In the genomic region with DNA sequence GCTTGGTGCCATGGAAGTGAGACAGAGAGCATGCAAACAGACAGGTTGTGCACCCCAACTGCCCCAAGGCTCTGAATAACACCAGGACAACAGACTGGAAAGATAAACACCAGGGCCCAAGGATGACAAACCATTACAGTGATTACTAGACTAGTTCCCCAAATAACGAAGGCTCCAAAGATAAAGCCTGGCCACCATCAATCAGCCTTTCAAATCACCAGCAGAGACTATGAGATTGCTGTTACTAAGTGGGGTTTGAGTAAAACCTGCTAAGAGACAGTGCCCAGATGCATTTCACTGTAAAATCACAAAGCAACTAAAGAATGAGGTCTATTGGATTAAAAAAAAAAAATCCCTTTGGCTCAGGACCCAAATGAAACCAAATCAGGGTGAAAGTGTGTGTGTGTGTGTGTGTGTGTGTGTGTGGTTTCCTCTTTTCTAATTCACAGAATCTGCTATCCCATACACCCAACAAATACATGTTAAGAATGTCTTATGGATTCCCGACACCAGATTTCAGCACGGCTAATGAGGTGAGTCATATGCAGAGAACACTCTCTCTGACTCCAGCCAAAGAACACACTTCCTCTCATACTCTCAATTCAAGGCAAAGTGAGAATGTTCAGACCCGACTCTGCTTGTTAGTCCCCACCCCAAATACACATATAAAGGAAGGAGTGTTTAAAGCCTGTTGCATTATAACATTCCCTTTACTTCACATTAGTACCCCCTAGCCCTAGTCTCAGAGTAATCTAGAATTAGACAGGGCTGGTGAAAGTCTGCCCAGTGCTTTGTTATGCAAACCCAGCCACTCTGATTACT, we compare ENCODE assay signal across 8 mouse cellular contexts. TPM values are rescaled to one million over a fixed set of nuclear protein-coding genes. Genes with fewer than 3 reads are reported as not detected.
DNase-seq lines count a peak whose midpoint lies in the region; ATAC-seq lines count a peak whose summit lies in the region.

No protein-coding gene starts in this region.

- no peaks in the 10 kb centered on the region for H3K27me3 ChIP-seq in kidney, embryonic 15.5 days
- no peaks in the 10 kb centered on the region for H3K27me3 ChIP-seq in kidney, embryonic 14.5 days (ENCODE audit: control insufficient read depth, insufficient read depth, low read length)

- ATAC-seq in kidney, embryonic 15.5 days (replicated peaks; ENCODE audit: low FRiP score), result no peak
- ATAC-seq in kidney, embryonic 14.5 days (ENCODE audit: low FRiP score, low TSS enrichment), result no peak
- peak; percentile 13 for ATAC-seq in inflammation-experienced regulatory T-cells, adult 6 months
- ATAC-seq in monocyte, adult 5-6 weeks (replicated peaks; ENCODE audit: insufficient number of reproducible peaks, low FRiP score, low TSS enrichment, poor library complexity, severe bottlenecking), result peak; percentile 34

- no peaks in the 10 kb centered on the region for H3K9me3 ChIP-seq in kidney, embryonic 15.5 days (replicated peaks)
- H3K9me3 ChIP-seq in kidney, embryonic 14.5 days (ENCODE audit: control insufficient read depth, low read length), result no peaks in the 10 kb centered on the region

- peaks cover 8% of the 10 kb centered on the region; the same call in 1 of the 2 replicates for H3K36me3 ChIP-seq in kidney, embryonic 15.5 days
- peaks cover 1% of the 10 kb centered on the region; the same call in 1 of the 2 replicates for H3K36me3 ChIP-seq in kidney, embryonic 14.5 days (ENCODE audit: control insufficient read depth, insufficient read depth, low read length)

- peaks cover 84% of the 10 kb centered on the region for H3K4me1 ChIP-seq in kidney, embryonic 15.5 days
- H3K4me1 ChIP-seq in kidney, embryonic 14.5 days (ENCODE audit: control insufficient read depth, insufficient read depth, low read length), result peaks cover 64% of the 10 kb centered on the region

- 12% methylated on average over 4 of the region's 4 CpGs for WGBS in kidney, embryonic 15.5 days
- WGBS in kidney, embryonic 14.5 days, result 27% methylated on average over 4 of the region's 4 CpGs

- no peak overlapping the region for H3K9ac ChIP-seq in kidney, embryonic 15.5 days
- H3K9ac ChIP-seq in kidney, embryonic 14.5 days (ENCODE audit: low read depth, low read length), result no peak overlapping the region

- DNase-seq in brain, adult 2 months (ENCODE audit: low read depth, low spot score), result peak; percentile 79
- no peak for DNase-seq in spleen, postnatal 4 days (ENCODE audit: low spot score in 2 of 2)
- no peak for DNase-seq in right cerebral cortex, postnatal 36 days (ENCODE audit: low spot score in 2 of 2)
- DNase-seq in adrenal gland, postnatal 14 days, result no peak

- peak overlapping the region; percentile 89 for H3K4me2 ChIP-seq in kidney, embryonic 15.5 days
- no peak overlapping the region; the same call in 1 of the 2 replicates for H3K4me2 ChIP-seq in kidney, embryonic 14.5 days (replicated peaks; ENCODE audit: low read depth, low read length)

- H3K4me3 ChIP-seq in kidney, embryonic 15.5 days (replicated peaks), result peak overlapping the region; percentile 84; the same call in 1 of the 2 replicates
- no peak overlapping the region; the same call in 1 of the 2 replicates for H3K4me3 ChIP-seq in kidney, embryonic 14.5 days (ENCODE audit: low read length)

- H3K27ac ChIP-seq in kidney, embryonic 15.5 days, result peak overlapping the region; percentile 98
- no peak overlapping the region for H3K27ac ChIP-seq in kidney, embryonic 14.5 days (ENCODE audit: low read depth, low read length)

RNA-seq across cellular contexts. Expression of gene Atp1a1, which starts 4.4 kb away (rescaled TPM):
- polyA plus RNA-seq in kidney, embryonic 15.5 days (2015; fragmentation: Nextera tagmentation; extraction: Ambion mirVana), result 220 and 247 TPM in 2 replicates
- polyA plus RNA-seq in kidney, embryonic 14.5 days (2014; fragmentation: Nextera tagmentation; extraction: Ambion mirVana), result 166 and 280 TPM in 2 replicates
- 10 to 100 TPM in 2 of 3 experiments, 1 to 10 TPM in 1; 9.7 to 26.3 (median 14.9) TPM for polyA plus RNA-seq in inflammation-experienced regulatory T-cells, adult 6 months (2017; shearing (Covaris generic))
- 400 to 470 TPM (median 447 TPM) in 3 replicates for total RNA-seq in monocyte, adult 5-6 weeks (2017)
- total RNA-seq in adrenal gland, postnatal 14 days (2021), result 548 and 554 TPM in 2 replicates

Comparison
In these comparisons a context has a peak if more than half of its experiments do, and no peak if none do; other contexts are left out.
1. ATAC-seq: peak in inflammation-experienced regulatory T-cells, adult 6 months (single experiment) and monocyte, adult 5-6 weeks (single experiment); none in kidney, embryonic 15.5 days (single experiment) and kidney, embryonic 14.5 days (single experiment).